Mouse (Mus musculus): ENCODE data around the gene Sprr1b.

The Sprr1b gene

DNA sequence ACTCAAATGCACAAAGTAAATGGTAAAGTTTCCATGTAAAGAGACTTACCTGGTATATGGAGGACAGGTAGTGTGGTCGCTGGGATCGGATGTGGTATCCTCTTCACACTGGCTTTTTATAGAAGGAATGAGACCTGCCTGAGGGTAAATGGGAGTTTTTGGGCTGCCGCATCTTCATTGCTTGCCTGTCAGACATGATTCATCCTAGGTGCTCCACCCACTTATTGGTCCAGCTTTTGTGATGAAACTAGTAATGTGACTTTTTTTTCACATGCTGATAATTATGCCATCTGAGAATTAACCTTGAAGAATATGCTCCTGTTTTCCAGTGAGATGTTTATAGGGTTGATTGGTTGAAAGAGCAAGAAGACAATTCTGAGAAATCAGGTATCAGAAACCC is at the start of gene Sprr1b:
TSS of gene Sprr1b (minus strand) at position 101 of the 400 bp plus-strand sequence.
- DNase-seq: no peak

DNA sequence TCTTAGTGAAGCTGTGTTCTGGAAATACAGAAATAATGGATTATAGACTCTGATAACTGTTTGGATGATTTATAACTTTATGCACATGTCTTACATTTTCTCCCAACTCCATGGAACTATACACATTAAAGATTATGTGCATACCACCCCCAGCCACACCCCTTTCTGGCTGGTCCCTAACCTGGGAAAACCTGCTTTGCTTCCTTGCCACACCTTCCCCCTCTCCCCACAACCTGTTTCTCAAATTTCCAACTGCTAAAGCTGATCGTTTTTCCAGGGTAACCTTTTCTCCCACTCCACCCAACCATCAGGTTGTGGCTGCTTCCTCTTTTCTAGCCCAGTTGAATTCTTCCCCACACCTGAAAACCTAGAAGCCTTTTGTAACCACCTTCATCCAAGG is 47.7 kb upstream of the Sprr1b start:
- DNase-seq: no peak

- DNase-seq: no peak
Measured at GRCm38 (mm10) chr3:92485863-92486262, 47.3 kb upstream of the Sprr1b start, which contains the start of gene Sprr1a. Gene Sprr1a (minus strand): TSS chr3:92485895.

DNA sequence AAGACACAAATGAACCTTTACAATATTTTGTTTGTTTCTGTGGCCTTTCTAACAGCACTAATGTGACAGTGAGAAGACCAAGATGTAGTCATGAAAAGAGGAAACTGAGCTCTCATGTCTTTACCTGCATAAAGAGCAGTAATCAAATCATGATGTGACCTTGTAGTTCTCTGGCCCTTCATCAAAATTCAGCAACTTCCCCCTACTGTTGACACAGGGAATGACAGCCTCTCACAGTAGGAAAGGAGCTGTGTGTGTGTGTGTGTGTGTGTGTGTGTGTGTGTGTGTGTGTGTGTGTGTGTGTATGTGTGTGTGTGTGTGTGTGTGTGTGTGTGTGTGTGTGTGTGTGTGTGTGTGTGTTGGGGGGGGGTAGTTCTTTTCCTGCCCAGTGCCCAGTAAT is 42.7 kb upstream of the Sprr1b start:
- peak; percentile 22 for DNase-seq

- DNase-seq: no peak
Measured at GRCm38 (mm10) chr3:92470111-92470510, 31.5 kb upstream of the Sprr1b start.

DNA sequence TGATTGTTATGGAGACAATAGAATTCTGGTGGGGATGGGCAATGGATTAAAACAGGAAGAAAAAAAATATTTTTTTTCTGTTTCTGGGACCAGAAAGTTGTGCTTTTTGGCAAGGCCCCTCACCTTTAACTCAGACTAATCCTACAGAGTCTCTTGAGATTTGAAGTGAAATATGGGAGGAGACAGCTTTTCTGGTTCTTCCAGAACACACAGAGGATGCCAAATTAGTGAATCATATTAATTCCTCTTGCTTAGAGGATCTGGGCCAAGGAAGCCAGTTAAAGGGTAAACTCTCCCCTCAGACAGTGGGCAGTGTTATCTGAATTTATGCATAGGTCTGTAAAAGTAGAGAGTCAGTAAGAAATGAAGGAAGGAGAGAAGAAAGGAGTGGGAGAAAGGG is 28.8 kb upstream of the Sprr1b start:
- DNase-seq: no peak

- DNase-seq: no peak
Measured at GRCm38 (mm10) chr3:92466576-92466975, 28.0 kb upstream of the Sprr1b start.

DNA sequence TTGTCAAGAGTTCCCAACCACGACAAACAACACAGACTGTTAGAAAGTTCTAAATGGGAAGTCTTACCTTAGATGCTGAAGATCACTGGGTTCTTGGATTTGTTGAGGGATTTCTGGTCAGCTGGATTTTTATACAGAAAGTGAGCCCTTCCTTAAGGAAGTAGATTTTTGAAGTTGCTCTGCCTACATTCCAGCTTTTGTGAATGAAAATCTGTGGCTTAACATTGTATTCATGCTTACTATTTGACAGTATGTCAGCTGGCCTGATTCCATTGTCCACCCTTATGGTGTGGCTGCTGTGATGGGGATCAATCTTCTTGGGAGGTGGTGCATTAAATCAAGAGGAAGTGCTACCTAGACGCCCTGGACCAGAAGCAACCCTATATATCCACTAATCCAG is 20.0 kb upstream of the Sprr1b start, which contains the start of gene Sprr3:
TSS of gene Sprr3 (minus strand) at position 101 of the 400 bp plus-strand sequence.
- no peak for DNase-seq

GRCm38 (mm10) chr3:92455151-92455550 is 16.6 kb upstream of the Sprr1b start:
- no peak for DNase-seq

- no peak for DNase-seq
Measured at GRCm38 (mm10) chr3:92440177-92440576, 1.6 kb upstream of the Sprr1b start.

- DNase-seq: no peak
Measured at GRCm38 (mm10) chr3:92432282-92432681, 6.3 kb downstream of the Sprr1b start, which contains the start of gene Sprr2k. Gene Sprr2k (plus strand): TSS chr3:92432582.

- DNase-seq: no peak
Measured at GRCm38 (mm10) chr3:92429323-92429722, 9.3 kb downstream of the Sprr1b start, which contains the start of gene Gm9774. Gene Gm9774 (minus strand): TSS chr3:92429423.

DNA sequence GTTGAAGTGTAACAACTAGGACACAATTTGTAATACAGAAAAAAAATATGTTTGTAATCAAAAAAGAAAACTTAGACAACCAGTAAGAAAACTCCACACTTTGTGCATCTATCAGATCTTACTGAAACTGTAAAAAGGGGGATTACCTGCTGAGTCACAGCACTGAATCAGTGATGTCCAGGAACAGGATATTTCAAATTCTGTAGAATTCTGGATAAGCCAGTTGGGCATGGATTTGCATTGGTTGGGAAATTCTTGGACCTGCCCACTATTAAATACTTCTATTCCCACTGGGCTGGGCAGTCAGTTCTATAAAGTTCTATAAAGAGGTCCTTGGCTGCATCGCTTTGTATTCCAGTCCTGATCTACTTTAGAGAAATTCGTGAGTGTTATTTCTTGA is 20.8 kb downstream of the Sprr1b start, which contains the start of gene Sprr2j-ps:
TSS of gene Sprr2j-ps (plus strand) at position 301 of the 400 bp plus-strand sequence.
- DNase-seq: no peak

DNA sequence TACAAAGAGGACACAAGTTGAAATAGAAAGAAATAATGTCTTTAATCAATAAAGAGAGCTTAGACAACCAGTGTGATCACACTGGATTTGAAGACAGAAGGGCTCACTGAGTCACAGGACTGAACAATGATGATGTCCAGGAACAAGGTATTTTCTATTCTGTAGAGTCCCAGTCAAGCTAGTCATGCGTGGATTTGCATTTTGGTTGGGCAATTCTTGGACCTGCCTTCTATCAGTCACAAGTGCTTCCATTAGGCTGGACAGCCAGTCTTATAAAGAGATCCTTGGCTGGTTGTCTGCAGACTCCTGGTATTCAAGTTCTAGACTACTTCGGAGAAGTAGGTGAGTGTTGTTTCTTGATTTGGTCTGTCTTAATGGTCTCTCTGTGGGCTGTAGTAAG is 30.9 kb downstream of the Sprr1b start, which contains the start of gene Sprr2i:
TSS of gene Sprr2i (plus strand) at position 301 of the 400 bp plus-strand sequence.
- no peak for DNase-seq

- no peak for DNase-seq
Measured at GRCm38 (mm10) chr3:92394301-92394700, 44.3 kb downstream of the Sprr1b start.

Data from embryo, embryonic 11 days (tissue).